Mouse (Mus musculus) adrenal gland, adult 8-10 months (tissue): ENCODE results near the gene Gemin4. TPM values are rescaled to one million over a fixed set of nuclear protein-coding genes. Genes with fewer than 3 reads are reported as not detected.
"Not testable (repeated sequence)": the region's sequence is repeated elsewhere in the genome, so short reads cannot be mapped to it uniquely, and the experiment has no call there.

Source experiments
- DNase-seq: peaks from one replicate; pipeline ENCODE4 v3.0.0; 2022
- total RNA-seq, 4 experiments: library from RNA; stranded (reverse); gene quantifications; 2 replicates each; pipeline ENCODE4 v1.2.4; 2022

Gene Gemin4
- total RNA-seq, 4 experiments from 2014 or later = 8.9 to 13.9 (median 10.9) TPM

GRCm38 (mm10) chr11:76216049-76216540, 1.4 kb downstream of the Gemin4 start:
- no peak for DNase-seq

- DNase-seq = no peak
Measured at GRCm38 (mm10) chr11:76215011-76215410, 2.5 kb downstream of the Gemin4 start.

GRCm38 (mm10) chr11:76213841-76214240, 3.6 kb downstream of the Gemin4 start:
- DNase-seq = no peak

- DNase-seq = not testable (repeated sequence)
Measured at GRCm38 (mm10) chr11:76211595-76211994, 5.9 kb downstream of the Gemin4 start.

GRCm38 (mm10) chr11:76210228-76210985, 7.1 kb downstream of the Gemin4 start:
- DNase-seq = no peak

GRCm38 (mm10) chr11:76206793-76207192, 10.7 kb downstream of the Gemin4 start:
- no peak for DNase-seq

- peak; percentile 73 for DNase-seq
Measured at GRCm38 (mm10) chr11:76201761-76202674, 15.4 kb downstream of the Gemin4 start.

- no peak for DNase-seq
Measured at GRCm38 (mm10) chr11:76196977-76197469, 20.4 kb downstream of the Gemin4 start.

- DNase-seq = no peak
Measured at GRCm38 (mm10) chr11:76196275-76196976, 21.0 kb downstream of the Gemin4 start.

- DNase-seq = no peak
Measured at GRCm38 (mm10) chr11:76186908-76187307, 30.6 kb downstream of the Gemin4 start.

- no peak for DNase-seq
Measured at GRCm38 (mm10) chr11:76183745-76184144, 33.7 kb downstream of the Gemin4 start.

GRCm38 (mm10) chr11:76180146-76180540, 37.3 kb downstream of the Gemin4 start:
- DNase-seq = no peak

- DNase-seq = peak; percentile 81
Measured at GRCm38 (mm10) chr11:76179495-76180145, 37.8 kb downstream of the Gemin4 start, which contains the start of the genes Vps53 and Fam57a. Gene Vps53 (minus strand): TSS chr11:76179647. Gene Fam57a (plus strand): TSS chr11:76179671.

GRCm38 (mm10) chr11:76178726-76179494, 38.6 kb downstream of the Gemin4 start:
- DNase-seq = peak; percentile 10

- no peak for DNase-seq
Measured at GRCm38 (mm10) chr11:76170207-76170606, 47.3 kb downstream of the Gemin4 start.

GRCm38 (mm10) chr11:76168976-76169375, 48.5 kb downstream of the Gemin4 start:
- no peak for DNase-seq

GRCm38 (mm10) chr11:76167079-76167765, 50.2 kb downstream of the Gemin4 start:
- peak; percentile 85 for DNase-seq

GRCm38 (mm10) chr11:76166657-76167056, 50.8 kb downstream of the Gemin4 start:
- peak; percentile 20 for DNase-seq
